Mouse (Mus musculus): ENCODE measurements around the gene Serpinf2. TPM values are rescaled to one million over a fixed set of nuclear protein-coding genes. Genes with fewer than 3 reads are reported as not detected.

Gene Serpinf2
- total RNA-seq, 2 experiments from 2014 or later: not detected

GRCm38 (mm10) chr11:75441034-75441433, 1.6 kb upstream of the Serpinf2 start:
- intact Hi-C loops (cut with DNase I): no loop called here
- no peak for DNase-seq (ENCODE audit: low spot score in 2 of 2)

- DNase-seq (ENCODE audit: low spot score in 2 of 2): no peak
Observed at GRCm38 (mm10) chr11:75439951-75440350, 560 bp upstream of the Serpinf2 start.

GRCm38 (mm10) chr11:75438804-75439203, 587 bp downstream of the Serpinf2 start:
- intact Hi-C loops (cut with DNase I): no loop called here
- no peak for DNase-seq (ENCODE audit: low spot score in 2 of 2)

More at GRCm38 (mm10) chr11:75439951-75440350, 560 bp upstream of the Serpinf2 start:
- intact Hi-C loops (cut with DNase I): no loop called here

GRCm38 (mm10) chr11:75438194-75438593, 1.2 kb downstream of the Serpinf2 start:
- intact Hi-C loops (cut with DNase I): no loop called here
- no peak for DNase-seq (ENCODE audit: low spot score in 2 of 2)

- intact Hi-C loops (cut with DNase I): no loop called here
- DNase-seq (ENCODE audit: low spot score in 2 of 2): no peak
Observed at GRCm38 (mm10) chr11:75434138-75434537, 5.3 kb downstream of the Serpinf2 start.

- intact Hi-C loops (cut with DNase I): no loop called here
- DNase-seq (ENCODE audit: low spot score in 2 of 2): peak; percentile 80 to 81
Observed at GRCm38 (mm10) chr11:75431307-75431706, 8.1 kb downstream of the Serpinf2 start.

- no peak for DNase-seq (ENCODE audit: low spot score in 2 of 2)
- intact Hi-C loops (cut with DNase I): no loop called here
Observed at GRCm38 (mm10) chr11:75429019-75429705, 10.2 kb downstream of the Serpinf2 start.

GRCm38 (mm10) chr11:75424459-75424858, 14.9 kb downstream of the Serpinf2 start:
- intact Hi-C loops (cut with DNase I): no loop called here
- no peak for DNase-seq (ENCODE audit: low spot score in 2 of 2)

- DNase-seq (ENCODE audit: low spot score in 2 of 2): no peak
- intact Hi-C loops (cut with DNase I): no loop called here
Observed at GRCm38 (mm10) chr11:75424033-75424432, 15.4 kb downstream of the Serpinf2 start.

GRCm38 (mm10) chr11:75423091-75423490, 16.3 kb downstream of the Serpinf2 start:
- DNase-seq (ENCODE audit: low spot score in 2 of 2): no peak
- intact Hi-C loops (cut with DNase I): no loop called here

- intact Hi-C loops (cut with DNase I): no loop called here
- DNase-seq (ENCODE audit: low spot score in 2 of 2): no peak
Observed at GRCm38 (mm10) chr11:75422013-75422792, 17.2 kb downstream of the Serpinf2 start, which contains the start of gene Serpinf1. TSS of gene Serpinf1 (minus strand) at chr11:75422701.

- no peak for DNase-seq (ENCODE audit: low spot score in 2 of 2)
- intact Hi-C loops (cut with DNase I): no loop called here
Observed at GRCm38 (mm10) chr11:75421375-75422012, 17.9 kb downstream of the Serpinf2 start.

GRCm38 (mm10) chr11:75420810-75421374, 18.5 kb downstream of the Serpinf2 start:
- intact Hi-C loops (cut with DNase I): no loop called here
- DNase-seq (ENCODE audit: low spot score in 2 of 2): no peak

GRCm38 (mm10) chr11:75420037-75420436, 19.4 kb downstream of the Serpinf2 start:
- intact Hi-C loops (cut with DNase I): no loop called here
- no peak for DNase-seq (ENCODE audit: low spot score in 2 of 2)

- intact Hi-C loops (cut with DNase I): no loop called here
- no peak for DNase-seq (ENCODE audit: low spot score in 2 of 2)
Observed at GRCm38 (mm10) chr11:75415994-75416393, 23.4 kb downstream of the Serpinf2 start.

GRCm38 (mm10) chr11:75415096-75415495, 24.3 kb downstream of the Serpinf2 start:
- DNase-seq (ENCODE audit: low spot score in 2 of 2): peak; percentile 17 to 23

GRCm38 (mm10) chr11:75410591-75410990, 28.8 kb downstream of the Serpinf2 start:
- intact Hi-C loops (cut with DNase I): no loop called here
- no peak for DNase-seq (ENCODE audit: low spot score in 2 of 2)

More at GRCm38 (mm10) chr11:75415096-75415495, 24.3 kb downstream of the Serpinf2 start:
- intact Hi-C loops (cut with DNase I): no loop called here

GRCm38 (mm10) chr11:75409679-75410575, 29.5 kb downstream of the Serpinf2 start:
- intact Hi-C loops (cut with DNase I): loop anchor here (10.0 kb wide), 1 partner anchor 105 kb away; the partner anchor contains the start of genes Rilp and Scarf1

GRCm38 (mm10) chr11:75406865-75407264, 32.5 kb downstream of the Serpinf2 start:
- DNase-seq (ENCODE audit: low spot score in 2 of 2): peak; percentile 35 to 41
- intact Hi-C loops (cut with DNase I): loop anchor here (10.0 kb wide), 1 partner anchor 108 kb away; the partner anchor contains the start of genes Rilp and Scarf1

More at GRCm38 (mm10) chr11:75409679-75410575, 29.5 kb downstream of the Serpinf2 start:
- peak in 1 of 2 experiments; percentile 17 for DNase-seq (ENCODE audit: low spot score in 2 of 2)
